Mouse (Mus musculus) 3T3-L1 (cell line): ENCODE results near the gene Med17.
A peak's percentile ranks its signal among the peaks of the same experiment; 100 is the strongest.

Experiments used
- DNase-seq: peaks from one replicate; pipeline ENCODE4 v3.0.0-alpha.2; 2015; ENCODE audit warnings: low read depth, low spot score

The Med17 gene

DNA sequence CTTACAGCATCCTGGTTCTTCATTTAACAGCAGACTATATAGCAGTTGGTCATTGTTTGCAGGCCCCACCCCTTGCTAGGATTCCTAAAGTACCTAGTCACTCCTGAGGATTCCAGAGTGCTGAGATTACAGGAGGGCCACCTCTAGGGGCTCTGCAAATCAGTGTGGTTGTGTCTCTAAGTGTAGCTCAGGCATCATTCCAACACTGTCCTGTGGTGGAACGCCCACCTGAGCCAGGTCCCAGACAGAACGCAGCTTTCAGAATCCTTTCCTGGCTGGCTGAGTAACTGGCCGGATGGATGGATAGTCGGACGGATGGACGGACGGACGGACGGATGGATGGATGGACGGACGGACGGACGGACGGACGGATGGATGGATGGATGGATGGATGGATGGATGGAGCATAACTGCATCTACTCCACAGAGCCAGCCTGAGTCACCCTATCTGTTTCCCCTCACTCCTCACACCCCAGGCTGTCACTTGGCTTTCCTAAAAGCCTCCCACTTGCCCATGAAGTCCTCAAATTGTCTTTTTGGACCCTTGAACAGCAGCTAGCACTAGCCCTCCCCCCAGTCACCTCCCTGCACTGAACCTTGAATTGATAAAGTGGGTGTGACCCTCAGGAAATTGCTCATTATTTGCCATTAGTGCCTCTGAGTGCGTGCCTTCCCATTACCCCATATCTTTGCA, 41.3 kb downstream of the Med17 start:
- DNase-seq: peak; percentile 82

GRCm38 (mm10) chr9:15237516-15238296, 42.0 kb downstream of the Med17 start:
- no peak for DNase-seq

DNA sequence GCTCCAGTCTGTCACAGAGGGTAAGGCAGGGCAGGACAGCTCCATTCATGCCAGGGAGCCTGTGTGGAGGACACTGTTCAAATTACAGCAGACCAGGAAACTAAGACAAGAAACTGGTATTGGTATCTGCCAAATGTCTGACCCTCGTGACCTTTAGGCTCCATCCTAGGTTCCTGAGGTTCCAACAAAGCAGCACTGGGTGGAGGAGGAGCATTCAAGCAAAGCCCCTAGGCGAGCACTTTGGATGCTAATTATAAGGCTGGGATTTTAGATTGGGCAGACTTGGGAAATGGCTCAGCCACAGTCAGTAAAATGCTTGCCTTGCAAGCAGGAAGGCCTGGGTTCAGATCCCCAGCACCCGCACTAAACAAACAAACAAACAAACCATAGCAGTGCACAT, 43.7 kb downstream of the Med17 start:
- no peak for DNase-seq

GRCm38 (mm10) chr9:15233604-15234003, 46.1 kb downstream of the Med17 start:
- DNase-seq: no peak

DNA sequence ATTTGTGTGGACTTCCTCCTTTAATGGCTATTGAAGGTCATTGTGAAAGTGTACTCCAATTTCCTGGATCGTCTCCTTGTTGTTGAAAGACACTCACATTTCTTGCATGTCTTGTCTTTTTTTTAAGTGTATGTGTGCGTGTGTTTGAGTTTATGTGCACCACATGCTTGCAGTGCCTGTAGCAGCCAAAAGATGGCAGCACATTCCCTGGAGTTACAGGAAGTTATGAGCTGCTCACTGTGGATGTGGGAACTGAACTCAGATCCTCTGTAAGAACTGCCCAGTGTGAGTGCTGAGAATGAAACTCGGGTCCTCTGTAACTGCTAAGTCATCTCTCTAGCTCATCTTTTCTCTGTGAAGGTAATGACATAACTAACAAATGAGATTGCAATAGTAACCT, 47.3 kb downstream of the Med17 start:
- DNase-seq: no peak

DNA sequence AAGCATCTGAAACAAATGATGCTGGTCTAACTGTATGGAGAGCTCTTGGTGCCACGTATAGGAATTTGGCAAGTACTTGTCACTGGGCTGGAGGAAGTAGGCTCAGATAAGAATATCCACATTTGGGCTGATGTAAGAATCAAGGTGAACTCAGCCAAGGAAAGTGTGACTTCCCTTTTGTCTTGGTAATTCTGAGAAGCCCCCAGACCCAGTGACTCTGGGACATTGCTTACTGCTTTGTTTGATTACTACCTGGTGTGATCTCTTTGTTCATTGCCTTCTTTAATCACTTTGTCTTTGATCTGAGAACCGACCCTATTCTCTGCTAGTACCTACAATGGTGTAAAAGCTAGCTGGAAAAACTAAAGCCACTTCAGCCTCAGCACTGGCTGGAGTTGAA, 54.8 kb downstream of the Med17 start:
- no peak for DNase-seq

GRCm38 (mm10) chr9:15213695-15214094, 66.0 kb downstream of the Med17 start:
- DNase-seq: no peak

DNA sequence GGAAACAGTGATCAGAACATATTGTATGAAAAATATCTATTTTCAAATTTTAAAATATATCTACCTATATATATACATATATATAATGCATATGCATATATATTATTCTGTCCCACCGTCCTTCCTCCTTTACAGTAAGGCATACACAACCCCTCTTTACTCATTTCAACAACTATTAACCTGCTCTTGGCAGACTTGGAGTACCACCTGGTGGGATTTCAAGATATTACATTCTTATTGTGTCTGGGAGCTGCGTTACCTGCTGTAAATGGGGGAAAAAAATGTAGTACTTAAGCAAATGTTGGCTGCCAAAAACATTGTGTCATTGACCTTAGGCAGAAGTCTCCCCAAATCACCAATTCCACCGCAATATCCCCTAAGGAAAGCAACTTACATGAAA, 67.9 kb downstream of the Med17 start:
- DNase-seq: peak; percentile 62
